ENCODE assay signal across 16 mouse cellular contexts in the genomic region with DNA sequence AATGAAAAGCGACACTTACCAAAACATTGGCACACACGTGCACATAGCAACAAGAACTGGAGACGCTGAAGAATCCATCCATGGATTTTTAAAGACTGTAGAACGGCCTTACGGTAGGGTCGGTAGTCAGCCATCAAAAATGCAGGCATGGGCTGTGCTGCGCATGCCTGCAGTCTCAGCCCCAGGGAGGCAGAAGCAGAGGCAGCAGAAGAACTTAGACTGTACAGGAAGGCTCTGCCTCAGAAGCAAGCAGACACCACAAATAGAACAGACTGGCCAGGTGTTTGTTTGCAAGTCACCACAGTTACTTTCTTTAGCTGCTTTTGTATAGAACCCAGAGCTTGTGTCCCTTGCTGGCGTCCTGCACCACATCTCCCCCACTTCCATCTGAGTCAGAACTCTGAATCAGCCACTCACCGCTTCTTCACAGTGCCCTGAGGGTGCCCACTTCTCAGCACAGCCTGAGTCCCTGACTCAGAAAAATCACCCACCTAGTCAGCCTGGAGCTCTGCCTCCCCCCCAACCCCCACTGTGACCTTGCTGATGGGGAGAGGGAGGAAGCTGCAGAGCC.
DNase-seq lines count a peak whose midpoint lies in the region; ATAC-seq lines count a peak whose summit lies in the region.
"Had no signal": no experiment of that assay in that cellular context is flagged by ENCODE, and none has a peak within 500 bp of the region (broad histone marks: within the 10 kb centered on the region; RNA-seq: fewer than 3 reads in every experiment).

No protein-coding gene starts in this region.

- ATAC-seq in kidney, embryonic 16.5 days (ENCODE audit: low FRiP score, low TSS enrichment) = 0 out of 2 replicates have a peak, but pooled peaks have one; percentile 14
- ATAC-seq: forebrain, embryonic 14.5 days; hindbrain, embryonic 16.5 days had no signal

- H3K9me3 ChIP-seq in kidney, embryonic 16.5 days (ENCODE audit: low read length) = no peaks in the 10 kb centered on the region
- H3K9me3 ChIP-seq: embryonic facial prominence, embryonic 12.5 days; G1E had no signal

- H3K27me3 ChIP-seq in kidney, embryonic 16.5 days (ENCODE audit: insufficient read depth, low read length) = no peaks in the 10 kb centered on the region
- H3K27me3 ChIP-seq: embryonic facial prominence, embryonic 12.5 days had no signal

- H3K27ac ChIP-seq in kidney, embryonic 16.5 days (ENCODE audit: low read length) = 0 out of 2 replicates have a peak overlapping the region, but pooled peaks have one; percentile 11
- H3K27ac ChIP-seq: embryonic facial prominence, embryonic 12.5 days; liver, embryonic 14.5 days had no signal

- peak; percentile 62 for DNase-seq in adrenal gland, postnatal 10 days
- no peak for DNase-seq in adrenal gland, postnatal 4 days (ENCODE audit: low spot score in 2 of 2)
- DNase-seq in kidney, adult 11 months = no peak
- peak; percentile 27 for DNase-seq in 3134 (ENCODE audit: extremely low read depth, insufficient read length, low spot score)
- DNase-seq in adrenal gland, postnatal 25 days = peak; percentile 61
- no peak for DNase-seq in urinary bladder, postnatal 36 days (ENCODE audit: low spot score in 2 of 2)
- no peak for DNase-seq in cerebellum, adult 9-11 months
- DNase-seq: cerebellum, postnatal 36 days; kidney, adult 8-10 months had no signal

- H3K9ac ChIP-seq in kidney, embryonic 16.5 days (replicated peaks; ENCODE audit: low read length) = no peak overlapping the region
- H3K9ac ChIP-seq: embryonic facial prominence, embryonic 12.5 days; liver, embryonic 14.5 days had no signal

- 83% methylated on average over 9 of the region's 9 CpGs for WGBS in kidney, embryonic 16.5 days

- peaks cover 7% of the 10 kb centered on the region; the same call in 1 of the 2 replicates for H3K36me3 ChIP-seq in kidney, embryonic 16.5 days (ENCODE audit: insufficient read depth, low read length)
- H3K36me3 ChIP-seq: G1E had no signal

- no peak overlapping the region for H3K4me2 ChIP-seq in kidney, embryonic 16.5 days (replicated peaks; ENCODE audit: low read depth, low read length)
- H3K4me2 ChIP-seq: embryonic facial prominence, embryonic 12.5 days; midbrain, embryonic 11.5 days had no signal

- no peak overlapping the region for H3K4me3 ChIP-seq in kidney, embryonic 16.5 days (ENCODE audit: low read length)
- H3K4me3 ChIP-seq: embryonic facial prominence, embryonic 12.5 days had no signal

- H3K4me1 ChIP-seq in kidney, embryonic 16.5 days (ENCODE audit: insufficient read depth, low read length) = no peaks in the 10 kb centered on the region

Comparison
In these comparisons a context has a peak if more than half of its experiments do, and no peak if none do; other contexts are left out.
1. DNase-seq: peak in adrenal gland, postnatal 10 days (single experiment), 3134 (single experiment) and adrenal gland, postnatal 25 days (single experiment); none in adrenal gland, postnatal 4 days (0 of 2), kidney, adult 11 months (single experiment), urinary bladder, postnatal 36 days (0 of 2) and cerebellum, adult 9-11 months (single experiment).